Mouse (Mus musculus) spleen, adult 2 months (tissue): ENCODE results near the gene Hspbp1.

Experiments
- CTCF ChIP-seq: fragments of 200-500 bp; IDR thresholded peaks from 2 replicates; pipeline ENCODE4 v1.5.1; 2011; ENCODE audit warnings: mild to moderate bottlenecking, inconsistent platforms; ENCODE audit not compliant: insufficient read depth, insufficient read length, insufficient replicate concordance; ENCODE audit errors: extremely low read depth
- POLR2A ChIP-seq: fragments of 200-500 bp; IDR thresholded peaks from 2 replicates; pipeline ENCODE4 v1.6.1; 2011; ENCODE audit warnings: low read depth, low read length, inconsistent platforms

GRCm38 (mm10) chr7:4683307-4683706 is 1.6 kb downstream of the Hspbp1 start:
- TF ChIP-seq POLR2A (no peak), CTCF (no peak)
